Mouse (Mus musculus): Measurements from ENCODE around the gene Sfrp2. TPM values are rescaled to one million over a fixed set of nuclear protein-coding genes. Genes with fewer than 3 reads are reported as not detected.

Sfrp2 gene
- polyA plus RNA-seq, 1 experiment from 2014 or later, result 159 TPM

DNA sequence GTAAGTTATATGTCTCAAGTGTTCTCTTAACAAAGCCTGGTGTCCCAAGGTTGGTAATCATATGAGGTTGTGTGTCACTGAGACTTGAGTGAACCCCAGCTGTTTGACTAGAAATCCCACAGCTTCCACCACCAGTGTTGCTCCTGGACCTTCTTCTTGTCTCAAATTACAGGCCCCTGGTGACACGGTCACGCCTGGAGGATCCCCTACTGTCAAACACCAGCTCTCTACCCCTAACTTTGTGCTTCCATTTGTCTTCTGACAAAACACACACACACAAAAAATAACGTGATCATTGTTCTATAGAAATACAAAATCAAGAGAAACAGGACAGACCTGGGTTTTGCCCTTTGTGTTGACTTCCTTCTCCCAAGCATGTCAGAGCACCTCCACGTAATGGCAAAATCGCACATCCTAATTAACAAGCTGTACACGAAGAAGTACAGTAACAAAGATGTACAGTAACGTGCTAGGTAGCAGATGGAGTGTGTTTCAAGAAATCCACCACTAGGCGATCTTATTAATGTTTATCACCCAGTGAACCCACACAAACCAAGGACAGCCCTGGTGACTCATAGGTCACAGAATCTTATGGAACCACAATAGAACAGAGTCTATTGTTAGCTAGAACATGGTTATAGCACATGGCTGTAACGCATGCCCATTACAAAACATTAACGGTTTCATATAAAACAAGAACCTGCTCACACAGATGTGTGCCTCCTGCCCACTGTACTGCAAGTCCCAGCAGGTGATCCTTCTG lies 15.5 kb downstream of the Sfrp2 start:
- Histone ChIP-seq H3K4me1 (peaks cover 15% of the 10 kb centered on the region), H3K27me3 (no peaks in the 10 kb centered on the region), H3K9ac (no peak overlapping the region), H3K4me2 (replicated peaks) (no peak overlapping the region), H3K36me3 (no peaks in the 10 kb centered on the region), H3K9me3 (replicated peaks) (no peaks in the 10 kb centered on the region), H3K27ac (no peak overlapping the region), H3K4me3 (no peak overlapping the region)
- WGBS, result 81% methylated on average over 10 of the region's 10 CpGs
- ATAC-seq (ENCODE audit: low FRiP score), result no peak

DNA sequence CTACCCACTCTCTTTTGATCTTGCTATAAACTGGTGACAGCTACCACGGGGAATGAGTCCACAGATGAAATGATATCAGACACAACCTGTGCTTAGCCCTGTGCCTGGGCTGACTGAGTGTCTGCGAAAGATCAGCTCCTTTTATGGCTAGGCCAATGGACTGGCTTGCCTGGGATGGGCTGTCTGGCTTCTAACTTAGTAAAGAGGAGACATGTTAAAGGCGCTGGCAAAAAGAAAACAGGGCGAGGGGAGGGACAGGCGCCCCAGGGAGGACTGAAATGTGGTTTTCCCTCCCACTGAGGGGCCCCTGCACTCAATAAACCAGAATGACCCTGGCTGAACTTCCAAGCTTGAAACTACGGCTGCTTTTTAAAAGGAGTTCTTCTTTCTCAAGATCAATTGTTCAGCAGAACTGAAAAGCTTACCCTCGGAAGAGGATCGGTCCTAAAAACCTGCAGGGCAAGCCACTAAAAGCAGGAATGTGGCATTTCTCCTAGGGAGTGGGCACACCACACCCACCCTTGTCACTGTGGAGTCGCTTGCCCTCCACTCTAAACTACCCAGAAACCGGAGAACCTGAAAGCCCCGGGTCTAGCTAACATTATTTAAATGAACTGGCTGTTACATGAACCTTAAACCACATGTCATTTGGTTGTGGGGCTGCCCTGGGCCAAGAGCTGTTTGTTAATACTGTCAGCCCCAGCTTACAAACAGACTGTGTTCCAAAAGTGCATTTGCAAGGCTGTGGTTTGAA lies 17.8 kb downstream of the Sfrp2 start:
- Histone ChIP-seq H3K9me3 (replicated peaks) (no peaks in the 10 kb centered on the region), H3K4me1 (peaks cover 15% of the 10 kb centered on the region), H3K4me3 (no peak overlapping the region), H3K36me3 (no peaks in the 10 kb centered on the region), H3K9ac (no peak overlapping the region), H3K27me3 (peaks cover 10% of the 10 kb centered on the region), H3K27ac (no peak overlapping the region), H3K4me2 (replicated peaks) (0 out of 2 replicates have a peak overlapping the region, but pooled peaks have one; percentile 9)
- 9% methylated on average over 11 of the region's 11 CpGs for WGBS
- ATAC-seq (ENCODE audit: low FRiP score), result no peak

DNA sequence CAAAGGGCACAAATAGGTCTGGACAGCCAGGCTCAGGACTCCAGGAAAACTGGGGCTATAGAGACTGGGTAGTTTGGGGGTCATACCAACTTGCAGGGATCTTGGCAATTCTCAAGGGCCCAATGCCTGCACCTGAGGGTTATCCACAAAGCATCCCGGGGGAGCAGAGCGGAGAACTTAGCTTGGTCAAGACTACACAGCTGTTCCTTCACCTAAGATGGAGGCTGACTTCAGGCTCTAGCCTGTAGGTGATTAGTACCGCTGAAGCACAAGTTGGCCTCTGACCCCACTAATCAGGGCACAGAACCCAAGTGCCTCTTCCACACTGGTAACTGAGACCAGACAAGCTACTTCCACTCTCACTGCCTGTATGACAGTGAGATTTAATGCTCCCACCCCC lies 18.6 kb downstream of the Sfrp2 start:
- no peak for ATAC-seq (ENCODE audit: low FRiP score)
- no peak overlapping the region for H3K4me3 ChIP-seq
- peaks cover 15% of the 10 kb centered on the region for H3K27me3 ChIP-seq
- no peaks in the 10 kb centered on the region for H3K9me3 ChIP-seq (replicated peaks)
- peaks cover 18% of the 10 kb centered on the region for H3K4me1 ChIP-seq
- no peak overlapping the region for H3K4me2 ChIP-seq (replicated peaks)
- no peak overlapping the region for H3K27ac ChIP-seq
- 73% methylated on average over 3 of the region's 3 CpGs for WGBS
- no peaks in the 10 kb centered on the region for H3K36me3 ChIP-seq
- no peak overlapping the region for H3K9ac ChIP-seq

DNA sequence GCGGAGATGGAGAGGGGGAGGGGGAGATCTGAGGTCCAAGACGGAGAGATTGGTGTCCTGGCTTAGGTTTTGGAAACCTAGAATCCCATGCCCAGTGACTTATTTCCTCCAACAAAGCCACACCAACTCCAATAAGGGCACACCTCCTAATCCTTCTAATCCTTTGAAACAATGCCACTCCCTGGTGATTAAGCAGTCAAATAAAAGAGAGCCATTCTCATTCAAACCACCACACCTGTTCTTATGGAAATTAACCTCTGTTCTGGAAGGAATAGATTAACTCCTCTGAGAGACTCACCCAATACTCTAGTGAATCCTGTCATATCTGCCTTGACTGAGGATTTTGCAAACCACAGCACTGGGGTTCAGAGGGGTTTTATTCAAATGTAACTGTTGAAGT lies 21.0 kb downstream of the Sfrp2 start:
- 76% methylated on average over 2 of the region's 2 CpGs for WGBS
- no peaks in the 10 kb centered on the region for H3K36me3 ChIP-seq
- H3K9me3 ChIP-seq (replicated peaks), result no peaks in the 10 kb centered on the region
- H3K4me3 ChIP-seq, result no peak overlapping the region
- peaks cover 15% of the 10 kb centered on the region for H3K27me3 ChIP-seq
- H3K4me1 ChIP-seq, result peaks cover 18% of the 10 kb centered on the region
- H3K4me2 ChIP-seq (replicated peaks), result no peak overlapping the region
- no peak overlapping the region for H3K27ac ChIP-seq
- no peak for ATAC-seq (ENCODE audit: low FRiP score)
- H3K9ac ChIP-seq, result no peak overlapping the region

DNA sequence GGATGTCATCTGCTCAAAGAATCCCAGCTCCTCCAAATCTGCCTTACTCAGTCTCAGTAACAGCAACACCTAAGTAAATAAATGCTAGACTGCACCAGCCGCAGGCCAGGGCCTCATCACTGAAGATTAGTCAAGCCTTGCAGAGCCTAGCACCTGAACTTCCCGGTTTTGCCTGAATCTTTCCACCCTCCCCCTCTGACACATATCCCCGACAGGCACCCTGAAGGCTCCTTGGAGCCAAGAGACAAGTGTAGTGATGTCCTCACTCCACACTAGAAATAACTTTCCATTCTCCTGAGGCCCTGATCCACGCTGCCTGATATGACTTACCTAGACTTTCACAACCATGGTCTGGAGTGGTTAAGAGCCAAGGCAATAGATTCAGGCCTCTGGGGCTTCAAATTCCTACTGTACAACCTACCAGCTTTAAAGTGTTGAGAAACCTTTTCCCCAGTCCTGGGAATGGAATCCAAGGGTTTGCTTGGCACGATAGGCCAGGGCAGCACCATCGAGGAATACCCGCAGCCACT lies 21.7 kb downstream of the Sfrp2 start:
- Histone ChIP-seq H3K36me3 (no peaks in the 10 kb centered on the region), H3K9ac (no peak overlapping the region), H3K9me3 (replicated peaks) (no peaks in the 10 kb centered on the region)

DNA sequence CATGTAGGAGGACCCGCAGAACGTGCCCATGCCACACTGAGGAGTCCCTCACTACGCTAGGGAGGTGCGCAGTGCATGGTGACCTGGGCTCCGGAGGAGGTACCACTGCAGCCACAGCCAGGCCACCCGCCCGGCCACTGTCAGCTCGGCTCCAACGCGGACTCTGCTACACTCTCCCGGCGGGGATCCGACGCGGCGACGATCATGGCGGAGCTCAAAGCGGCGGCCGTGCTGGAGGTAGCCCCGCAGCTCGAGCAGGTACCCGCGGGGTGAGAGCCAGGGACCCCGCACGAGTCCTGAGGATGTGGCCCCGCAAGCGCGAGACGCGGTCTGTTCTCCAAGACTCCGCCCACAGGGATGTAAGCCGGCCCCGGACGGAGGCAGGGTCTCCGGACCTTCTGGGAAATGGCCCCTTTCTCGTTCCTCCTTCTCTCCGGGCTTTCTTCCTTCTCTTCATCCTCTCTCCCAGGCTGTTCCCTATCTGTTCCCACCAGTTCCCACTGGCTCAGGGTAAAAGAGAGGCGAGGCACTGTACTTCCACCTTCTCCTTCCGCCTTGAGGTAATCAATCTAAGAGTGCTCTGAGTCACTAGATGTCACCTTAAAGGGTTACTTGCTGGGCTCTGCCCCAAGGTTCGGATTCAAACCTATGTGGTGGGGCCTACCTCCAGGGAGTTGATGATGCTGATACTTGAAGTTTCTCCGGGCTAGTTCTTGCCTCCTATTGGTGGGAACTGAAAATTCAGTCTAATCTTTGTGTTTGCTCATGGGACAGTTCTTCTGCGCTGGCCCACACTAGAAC lies 23.7 kb downstream of the Sfrp2 start:
- 2% methylated on average over 44 of the region's 44 CpGs for WGBS
- no peak overlapping the region for H3K27ac ChIP-seq

More for the DNA sequence above, 21.7 kb downstream of the Sfrp2 start:
- 92% methylated on average over 7 of the region's 7 CpGs for WGBS
- Histone ChIP-seq H3K4me2 (replicated peaks) (no peak overlapping the region), H3K27ac (no peak overlapping the region), H3K4me3 (no peak overlapping the region), H3K4me1 (peaks cover 18% of the 10 kb centered on the region), H3K27me3 (peaks cover 15% of the 10 kb centered on the region)
- ATAC-seq (ENCODE audit: low FRiP score), result no peak

DNA sequence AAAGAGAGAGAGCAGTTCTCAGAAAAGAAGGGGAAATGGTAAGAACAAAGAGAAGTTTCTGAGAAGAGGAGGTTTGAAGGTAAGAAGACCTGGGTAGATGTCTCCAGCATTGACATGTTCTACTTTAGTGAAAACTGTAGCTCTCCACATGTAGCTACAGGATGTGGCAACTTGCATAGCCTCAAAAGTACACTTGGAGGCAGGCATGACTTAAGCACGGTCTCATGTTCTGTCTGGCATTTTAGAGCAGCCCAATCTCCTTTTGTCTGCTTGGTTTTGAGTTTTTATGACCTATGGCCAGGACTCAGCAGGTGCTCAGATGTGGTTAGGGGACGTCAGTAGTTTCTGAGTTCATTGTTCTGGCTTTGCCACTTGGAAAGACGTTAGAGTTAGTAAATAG lies 25.3 kb downstream of the Sfrp2 start:
- WGBS, result 60% methylated on average over 3 of the region's 3 CpGs
- H3K4me2 ChIP-seq (replicated peaks), result no peak overlapping the region
- H3K9ac ChIP-seq, result no peak overlapping the region
- ATAC-seq (ENCODE audit: low FRiP score), result no peak
- H3K9me3 ChIP-seq (replicated peaks), result no peaks in the 10 kb centered on the region
- H3K4me3 ChIP-seq, result no peak overlapping the region
- H3K27ac ChIP-seq, result no peak overlapping the region
- H3K36me3 ChIP-seq, result no peaks in the 10 kb centered on the region
- H3K4me1 ChIP-seq, result 0 out of 2 replicates have a peak, but pooled peaks cover 3% of the 10 kb centered on the region
- peaks cover 15% of the 10 kb centered on the region for H3K27me3 ChIP-seq

More for the DNA sequence above, 23.7 kb downstream of the Sfrp2 start:
- H3K4me3 ChIP-seq, result peak overlapping the region; percentile 64
- peaks cover 5% of the 10 kb centered on the region for H3K4me1 ChIP-seq
- no peaks in the 10 kb centered on the region for H3K9me3 ChIP-seq (replicated peaks)
- H3K9ac ChIP-seq, result peak overlapping the region; percentile 73
- H3K36me3 ChIP-seq, result no peaks in the 10 kb centered on the region
- peak; percentile 80 for ATAC-seq (ENCODE audit: low FRiP score)
- H3K4me2 ChIP-seq (replicated peaks), result peak overlapping the region; percentile 81
- H3K27me3 ChIP-seq, result peaks cover 15% of the 10 kb centered on the region

DNA sequence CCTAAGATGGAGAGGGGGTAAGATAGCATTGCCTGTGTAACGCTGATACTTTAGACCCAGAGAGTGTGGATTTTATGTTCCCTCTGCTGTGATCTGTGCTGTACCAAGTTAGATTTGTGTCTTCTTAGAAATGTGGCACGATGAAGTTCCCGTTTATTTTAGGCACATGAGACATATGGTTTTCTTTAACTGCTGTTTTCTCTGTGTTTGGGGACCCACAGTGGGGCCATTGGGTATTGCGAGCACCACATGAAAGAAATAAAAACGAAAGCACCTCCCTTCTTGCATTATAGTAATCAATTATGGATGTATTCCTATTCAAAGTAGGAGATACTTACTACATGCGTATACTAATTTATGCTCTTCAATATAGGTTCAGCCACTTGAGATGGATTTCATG lies 31.0 kb downstream of the Sfrp2 start:
- H3K36me3 ChIP-seq, result no peaks in the 10 kb centered on the region
- H3K27ac ChIP-seq, result no peak overlapping the region
- WGBS, result 71% methylated on average over 6 of the region's 6 CpGs
- 0 out of 2 replicates have a peak, but pooled peaks have one; percentile 11 for ATAC-seq (ENCODE audit: low FRiP score)
- H3K4me2 ChIP-seq (replicated peaks), result no peak overlapping the region
- H3K27me3 ChIP-seq, result no peaks in the 10 kb centered on the region
- no peaks in the 10 kb centered on the region for H3K9me3 ChIP-seq (replicated peaks)
- no peak overlapping the region for H3K4me3 ChIP-seq
- H3K9ac ChIP-seq, result no peak overlapping the region
- H3K4me1 ChIP-seq, result no peaks in the 10 kb centered on the region

DNA sequence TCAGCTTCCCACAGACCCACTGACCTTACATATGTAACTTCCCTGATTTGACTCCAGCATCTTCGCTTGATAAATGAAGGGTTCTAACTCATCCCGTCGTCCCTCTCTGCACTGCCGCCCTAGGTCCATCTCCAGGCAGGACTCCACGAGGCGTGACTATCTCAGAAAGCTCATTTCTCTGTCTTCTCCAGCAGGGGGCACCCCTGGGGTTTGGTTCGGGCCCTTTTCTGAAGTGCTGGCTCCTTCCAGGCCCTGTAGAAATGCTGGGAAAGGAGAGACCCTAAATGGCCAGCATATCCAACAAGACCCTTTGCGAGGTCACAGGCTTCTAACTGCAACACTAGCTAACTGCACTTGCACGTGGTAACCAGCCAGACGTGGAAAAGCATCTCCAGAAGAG lies 31.7 kb downstream of the Sfrp2 start:
- H3K4me1 ChIP-seq, result no peaks in the 10 kb centered on the region
- no peak overlapping the region for H3K4me3 ChIP-seq
- no peak overlapping the region for H3K9ac ChIP-seq
- no peak overlapping the region for H3K27ac ChIP-seq
- ATAC-seq (ENCODE audit: low FRiP score), result 0 out of 2 replicates have a peak, but pooled peaks have one; percentile 35
- no peaks in the 10 kb centered on the region for H3K9me3 ChIP-seq (replicated peaks)
- WGBS, result 4% methylated on average over 10 of the region's 10 CpGs
- H3K27me3 ChIP-seq, result no peaks in the 10 kb centered on the region
- H3K36me3 ChIP-seq, result no peaks in the 10 kb centered on the region
- H3K4me2 ChIP-seq (replicated peaks), result no peak overlapping the region

DNA sequence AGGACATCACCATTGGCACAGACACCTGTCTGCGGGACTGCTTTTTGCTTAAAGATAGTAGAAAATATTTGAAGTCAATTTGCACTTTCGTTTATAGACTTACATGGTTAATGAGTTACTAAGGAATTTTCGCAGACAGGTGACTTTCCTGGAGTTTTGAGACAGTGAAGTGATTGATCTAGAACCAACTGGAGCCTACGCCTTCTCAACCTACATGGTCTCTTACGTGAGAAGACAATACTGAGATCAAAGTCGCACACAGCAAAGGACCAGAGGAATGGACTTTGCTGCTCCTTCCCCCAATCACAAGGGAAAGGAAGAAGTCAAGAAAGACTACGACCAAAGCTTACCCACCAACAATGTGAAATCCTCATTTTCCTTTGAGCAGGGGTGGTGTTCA lies 33.4 kb downstream of the Sfrp2 start:
- 95% methylated on average over 7 of the region's 7 CpGs for WGBS

DNA sequence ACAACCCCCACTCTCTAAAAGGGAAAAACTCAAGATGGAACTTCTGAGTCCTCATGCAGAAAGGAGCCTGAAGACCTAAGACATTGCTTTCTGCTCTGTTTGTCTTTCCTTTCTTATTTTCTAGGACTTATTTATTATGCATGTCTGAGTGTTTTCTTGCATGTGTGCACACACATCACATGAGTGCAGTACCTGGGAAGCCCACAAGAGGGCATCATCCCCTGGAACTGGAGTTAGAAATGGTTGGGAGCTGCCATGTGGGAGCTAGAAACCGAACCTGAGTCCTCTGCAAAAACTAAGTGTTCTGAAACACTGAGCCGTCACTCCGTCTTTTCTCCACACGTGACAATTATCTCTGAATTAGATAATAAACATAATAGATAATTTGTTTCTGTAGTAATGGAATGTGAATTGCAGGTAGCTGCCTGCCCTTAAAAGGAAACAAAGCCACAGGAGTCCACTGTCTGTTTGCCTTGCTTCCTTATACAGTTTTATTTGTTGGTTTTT lies 35.6 kb downstream of the Sfrp2 start:
- no peak for ATAC-seq (ENCODE audit: low FRiP score)
- no peaks in the 10 kb centered on the region for H3K4me1 ChIP-seq

More for the DNA sequence above, 33.4 kb downstream of the Sfrp2 start:
- H3K9me3 ChIP-seq (replicated peaks), result no peaks in the 10 kb centered on the region
- H3K4me3 ChIP-seq, result no peak overlapping the region
- H3K27ac ChIP-seq, result no peak overlapping the region
- no peaks in the 10 kb centered on the region for H3K27me3 ChIP-seq
- no peaks in the 10 kb centered on the region for H3K4me1 ChIP-seq
- no peak overlapping the region for H3K4me2 ChIP-seq (replicated peaks)
- H3K9ac ChIP-seq, result no peak overlapping the region
- H3K36me3 ChIP-seq, result no peaks in the 10 kb centered on the region
- ATAC-seq (ENCODE audit: low FRiP score), result no peak

DNA sequence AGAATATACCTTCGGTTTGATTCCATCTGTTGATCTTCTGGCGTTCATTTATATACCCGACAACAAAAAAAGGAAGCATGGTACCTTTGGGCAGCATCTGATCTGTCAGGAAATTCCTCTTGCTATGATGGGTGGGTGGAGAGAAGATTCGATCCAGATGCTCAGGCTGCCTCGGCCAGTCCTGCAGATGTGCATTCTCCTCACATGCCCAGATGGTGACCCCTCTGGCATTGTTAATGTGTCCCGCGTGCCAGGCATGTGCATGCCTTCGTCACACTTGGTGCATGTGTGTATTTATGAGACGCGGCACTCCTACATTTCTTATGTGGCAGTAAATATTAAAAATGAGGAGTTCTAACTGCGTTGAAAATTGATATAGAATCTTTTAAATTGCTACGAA lies 42.4 kb downstream of the Sfrp2 start:
- Histone ChIP-seq H3K4me1 (no peaks in the 10 kb centered on the region), H3K27ac (no peak overlapping the region), H3K9me3 (replicated peaks) (no peaks in the 10 kb centered on the region), H3K36me3 (no peaks in the 10 kb centered on the region), H3K4me2 (replicated peaks) (no peak overlapping the region), H3K27me3 (no peaks in the 10 kb centered on the region), H3K9ac (no peak overlapping the region), H3K4me3 (no peak overlapping the region)
- ATAC-seq (ENCODE audit: low FRiP score), result no peak
- 78% methylated on average over 12 of the region's 12 CpGs for WGBS

More for the DNA sequence above, 35.6 kb downstream of the Sfrp2 start:
- Histone ChIP-seq H3K4me2 (replicated peaks) (no peak overlapping the region), H3K9ac (no peak overlapping the region), H3K36me3 (no peaks in the 10 kb centered on the region), H3K27me3 (no peaks in the 10 kb centered on the region), H3K27ac (no peak overlapping the region), H3K4me3 (no peak overlapping the region), H3K9me3 (replicated peaks) (no peaks in the 10 kb centered on the region)
- WGBS, result 92% methylated on average over 4 of the region's 4 CpGs

All from hindbrain, embryonic 12.5 days (tissue).